Mouse (Mus musculus) liver, embryonic 12.5 days (tissue): ENCODE results near the gene Nrd1. TPM values are rescaled to one million over a fixed set of nuclear protein-coding genes. Genes with fewer than 3 reads are reported as not detected.

Experiments used
- ATAC-seq: fragments of 200-750 bp; cut with Nextera tagmentation; 2 replicates; pipeline ENCODE4 v1.8.0; 2017; ENCODE audit warnings: moderate number of reproducible peaks, mild to moderate bottlenecking, moderate library complexity
- H3K27ac ChIP-seq: fragments of 300-500 bp; sonication (generic); 2 replicates; pipeline ENCODE4 v1.5.1; 2016; ENCODE audit warnings: mild to moderate bottlenecking
- H3K27me3 ChIP-seq: fragments of 300-500 bp; sonication (generic); replicated peaks from 2 replicates; pipeline ENCODE4 v1.6.1; 2016; ENCODE audit warnings: mild to moderate bottlenecking, moderate library complexity
- H3K36me3 ChIP-seq: fragments of 300-500 bp; sonication (generic); 2 replicates; pipeline ENCODE4 v1.6.1; 2016; ENCODE audit warnings: mild to moderate bottlenecking, moderate library complexity
- H3K4me1 ChIP-seq: fragments of 300-500 bp; sonication (generic); 2 replicates; pipeline ENCODE4 v1.6.1; 2016
- H3K4me2 ChIP-seq: fragments of 300-500 bp; sonication (generic); 2 replicates; pipeline ENCODE4 v1.6.1; 2016; ENCODE audit warnings: mild to moderate bottlenecking, moderate library complexity
- H3K4me3 ChIP-seq: fragments of 300-500 bp; sonication (generic); 2 replicates; pipeline ENCODE4 v1.5.1; 2016; ENCODE audit warnings: mild to moderate bottlenecking, moderate library complexity
- H3K9ac ChIP-seq: fragments of 300-500 bp; sonication (generic); 2 replicates; pipeline ENCODE4 v1.6.1; 2016; ENCODE audit warnings: mild to moderate bottlenecking, moderate library complexity
- H3K9me3 ChIP-seq: fragments of 300-500 bp; sonication (generic); replicated peaks from 2 replicates; pipeline ENCODE4 v1.6.1; 2016; ENCODE audit warnings: mild to moderate bottlenecking, moderate library complexity
- WGBS: fragments of 180-500 bp; shearing (Covaris S2); methylation state at CpG from one replicate; pipeline ENCODE4 v1.1.7; 2016; ENCODE audit not compliant: insufficient replicate concordance; 5-methylcytosine and 5-hydroxymethylcytosine counted together
- polyA plus RNA-seq: library from polyadenylated mRNA; unstranded; fragments of >200 nt; fragmentation: Nextera tagmentation; extraction: Ambion mirVana; gene quantifications from 2 replicates; pipeline ENCODE4 v1.2.1, GENCODE M21; 2016

Gene Nrd1
- polyA plus RNA-seq, 1 experiment from 2014 or later = 56.0 TPM

DNA sequence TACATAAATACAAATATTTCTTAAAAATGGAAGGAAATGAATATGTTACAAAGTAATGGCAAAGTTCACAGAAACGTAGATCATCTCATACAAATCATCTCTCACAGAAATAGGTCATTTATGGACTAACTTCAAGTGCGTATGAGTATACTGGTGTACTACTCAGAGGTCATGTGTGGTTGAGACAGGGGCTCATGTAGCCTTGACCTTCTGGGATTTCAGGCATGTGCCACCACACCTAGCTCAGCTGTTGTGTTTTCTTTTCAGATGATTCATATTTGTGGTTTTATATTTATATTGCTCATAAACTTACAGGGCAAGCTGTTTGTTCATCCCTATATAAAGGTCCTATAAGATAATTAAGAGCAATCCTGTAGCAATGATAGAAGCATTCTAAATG is 29.8 kb downstream of the Nrd1 start:
- peaks cover 7% of the 10 kb centered on the region; the same call in 1 of the 2 replicates for H3K4me1 ChIP-seq
- no peaks in the 10 kb centered on the region for H3K9me3 ChIP-seq
- no peaks in the 10 kb centered on the region for H3K27me3 ChIP-seq
- H3K4me3 ChIP-seq = no peak overlapping the region
- peaks cover 78% of the 10 kb centered on the region for H3K36me3 ChIP-seq
- no peak for ATAC-seq
- WGBS = 86% methylated on average over 2 of the region's 2 CpGs
- no peak overlapping the region for H3K9ac ChIP-seq
- no peak overlapping the region for H3K27ac ChIP-seq
- H3K4me2 ChIP-seq = no peak overlapping the region

DNA sequence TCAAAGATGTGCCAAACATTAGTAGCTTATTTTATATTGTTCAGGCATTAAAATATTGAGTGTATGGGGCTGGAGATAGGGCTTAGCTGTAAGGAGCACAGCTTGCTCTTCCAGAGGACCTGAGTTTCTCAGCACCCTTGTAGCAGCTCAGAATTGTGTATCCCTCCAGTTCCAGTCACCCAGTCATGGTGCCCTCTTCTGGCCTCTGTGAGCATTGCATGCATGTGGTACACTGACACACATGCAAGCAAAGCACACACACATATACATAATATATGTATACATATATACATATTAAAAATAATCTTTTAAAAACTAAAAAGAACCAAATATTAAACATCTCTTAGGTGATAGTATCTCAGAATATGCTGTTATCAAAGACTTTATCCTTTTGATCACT is 35.9 kb downstream of the Nrd1 start:
- Histone ChIP-seq H3K4me2 (no peak overlapping the region), H3K4me1 (no peaks in the 10 kb centered on the region), H3K9me3 (no peaks in the 10 kb centered on the region), H3K27me3 (no peaks in the 10 kb centered on the region), H3K36me3 (peaks cover 75% of the 10 kb centered on the region), H3K27ac (no peak overlapping the region), H3K9ac (no peak overlapping the region), H3K4me3 (no peak overlapping the region)
- peak; percentile 63; the same call in 1 of the 2 replicates for ATAC-seq

DNA sequence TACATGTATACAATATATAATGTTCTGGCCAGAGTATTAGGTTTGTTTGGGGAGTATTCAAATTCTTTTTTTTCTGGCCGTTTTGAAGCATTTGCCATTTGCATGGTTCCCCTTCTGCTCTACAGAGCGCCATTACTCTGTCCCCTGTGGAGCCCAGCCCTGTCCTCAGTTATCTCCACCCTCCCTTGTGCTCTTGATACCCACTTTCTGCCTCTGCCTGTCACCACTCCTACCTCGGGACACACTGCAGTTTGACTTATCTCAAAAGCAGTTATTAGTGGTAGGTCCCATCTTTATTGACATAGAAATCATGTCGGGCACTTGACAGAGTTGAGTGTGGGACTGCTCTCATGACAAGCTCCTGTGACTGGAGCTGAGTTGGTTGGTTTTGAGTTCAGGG is 42.3 kb downstream of the Nrd1 start:
- no peak overlapping the region for H3K27ac ChIP-seq
- H3K9me3 ChIP-seq = 0 out of 2 replicates have a peak, but pooled peaks cover 3% of the 10 kb centered on the region
- no peaks in the 10 kb centered on the region for H3K27me3 ChIP-seq
- H3K36me3 ChIP-seq = peaks cover 94% of the 10 kb centered on the region
- ATAC-seq = no peak
- no peak overlapping the region for H3K4me2 ChIP-seq
- no peak overlapping the region for H3K9ac ChIP-seq
- H3K4me3 ChIP-seq = no peak overlapping the region
- H3K4me1 ChIP-seq = no peaks in the 10 kb centered on the region
- WGBS = 62% methylated on average over 4 of the region's 4 CpGs

DNA sequence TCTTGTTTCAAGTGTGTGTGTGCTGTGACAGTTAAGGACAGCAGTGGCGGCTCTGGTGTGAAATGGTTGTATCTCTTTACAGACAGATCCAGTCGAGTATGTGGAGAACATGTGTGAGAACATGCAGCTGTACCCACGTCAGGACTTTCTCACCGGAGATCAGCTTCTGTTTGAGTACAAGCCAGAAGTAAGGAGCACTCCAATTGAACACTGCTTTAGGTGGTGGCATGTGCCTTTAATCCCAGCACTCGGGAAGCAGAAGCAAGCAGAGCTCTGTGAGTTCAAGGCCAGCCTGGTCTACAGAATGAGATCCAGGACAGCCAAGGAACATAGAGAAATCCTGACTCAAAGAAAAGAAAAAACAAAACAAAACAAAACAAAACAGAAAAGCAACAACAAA is 42.8 kb downstream of the Nrd1 start:
- H3K27me3 ChIP-seq = no peaks in the 10 kb centered on the region
- H3K4me1 ChIP-seq = no peaks in the 10 kb centered on the region
- ATAC-seq = no peak
- no peak overlapping the region for H3K4me3 ChIP-seq
- H3K27ac ChIP-seq = no peak overlapping the region
- H3K4me2 ChIP-seq = no peak overlapping the region
- WGBS = 78% methylated on average over 5 of the region's 5 CpGs
- H3K9ac ChIP-seq = no peak overlapping the region
- H3K9me3 ChIP-seq = 0 out of 2 replicates have a peak, but pooled peaks cover 3% of the 10 kb centered on the region
- H3K36me3 ChIP-seq = peaks cover 96% of the 10 kb centered on the region

DNA sequence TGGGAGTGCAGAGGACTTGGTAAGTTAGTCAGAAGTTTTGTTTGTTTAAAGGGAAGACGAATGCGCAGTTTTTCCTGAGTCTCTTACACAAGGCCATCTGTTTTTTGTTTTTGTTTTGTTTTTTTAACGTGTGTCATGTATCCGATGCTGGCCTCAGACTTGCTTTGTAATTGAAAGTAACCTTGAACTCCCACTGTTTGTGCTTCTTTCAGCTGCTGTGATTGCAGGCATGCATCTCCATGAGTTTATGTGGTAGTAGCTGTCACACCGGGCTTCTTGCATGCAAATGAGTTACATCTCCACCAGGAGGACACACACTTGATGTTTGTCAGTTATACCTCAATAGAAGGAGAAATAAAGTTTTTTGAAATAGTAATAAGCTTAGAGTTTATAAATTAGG is 43.3 kb downstream of the Nrd1 start:
- H3K4me1 ChIP-seq = no peaks in the 10 kb centered on the region
- 0 out of 2 replicates have a peak, but pooled peaks cover 3% of the 10 kb centered on the region for H3K9me3 ChIP-seq
- no peaks in the 10 kb centered on the region for H3K27me3 ChIP-seq
- H3K36me3 ChIP-seq = peaks cover 95% of the 10 kb centered on the region
- H3K4me2 ChIP-seq = no peak overlapping the region
- no peak overlapping the region for H3K4me3 ChIP-seq
- WGBS = 84% methylated on average over 5 of the region's 5 CpGs
- no peak overlapping the region for H3K27ac ChIP-seq
- no peak for ATAC-seq
- H3K9ac ChIP-seq = no peak overlapping the region

DNA sequence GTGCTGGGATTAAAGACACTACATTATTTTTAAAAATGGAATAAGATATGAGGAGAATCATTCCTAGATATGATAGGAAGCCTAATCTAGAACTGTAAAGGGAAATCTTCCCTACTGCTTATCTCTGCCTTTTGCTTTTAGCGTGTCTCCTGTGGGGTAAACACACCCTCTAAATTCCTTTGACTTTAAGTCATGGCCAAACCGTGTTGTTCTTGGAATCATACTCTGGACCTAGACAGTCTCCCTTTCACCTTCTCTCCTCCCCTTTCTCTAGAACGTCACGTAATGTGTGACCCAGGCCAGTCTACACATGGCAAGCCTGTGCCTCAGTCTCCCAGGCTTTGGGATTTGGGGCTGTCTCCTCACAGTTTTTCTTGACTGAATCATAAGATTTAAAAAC is 47.8 kb downstream of the Nrd1 start:
- no peaks in the 10 kb centered on the region for H3K27me3 ChIP-seq
- no peak overlapping the region for H3K27ac ChIP-seq
- no peak for ATAC-seq
- peaks cover 3% of the 10 kb centered on the region; the same call in 1 of the 2 replicates for H3K4me1 ChIP-seq
- peaks cover 90% of the 10 kb centered on the region for H3K36me3 ChIP-seq
- H3K4me3 ChIP-seq = no peak overlapping the region
- H3K4me2 ChIP-seq = no peak overlapping the region
- no peaks in the 10 kb centered on the region for H3K9me3 ChIP-seq
- no peak overlapping the region for H3K9ac ChIP-seq
- WGBS = 80% methylated on average over 4 of the region's 4 CpGs

DNA sequence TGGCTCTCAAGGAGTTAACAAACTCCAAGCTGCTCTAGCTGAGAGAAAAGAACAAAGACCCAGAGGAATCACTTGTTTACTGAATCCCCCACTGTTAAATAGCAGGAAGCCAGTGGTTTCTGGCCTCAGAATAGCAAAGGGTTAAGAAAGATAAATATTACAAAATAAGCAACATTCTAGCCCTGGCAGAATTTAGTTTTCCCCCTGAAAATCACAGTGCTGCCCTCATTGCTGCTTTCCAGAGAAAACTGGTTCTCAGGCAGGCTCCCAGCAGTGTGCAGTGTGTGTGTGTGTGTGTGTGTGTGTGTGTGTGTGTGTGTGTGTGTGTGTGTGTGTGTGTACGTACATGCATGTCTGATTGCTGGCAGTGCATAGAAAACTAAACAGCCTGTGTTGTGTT is 51.8 kb downstream of the Nrd1 start:
- Histone ChIP-seq H3K27me3 (no peaks in the 10 kb centered on the region), H3K36me3 (peaks cover 90% of the 10 kb centered on the region), H3K27ac (peak overlapping the region; percentile 47), H3K9me3 (no peaks in the 10 kb centered on the region), H3K4me3 (no peak overlapping the region), H3K9ac (no peak overlapping the region), H3K4me1 (peaks cover 3% of the 10 kb centered on the region; the same call in 1 of the 2 replicates), H3K4me2 (peak overlapping the region; percentile 8; the same call in 1 of the 2 replicates)
- ATAC-seq = peak; percentile 45
- WGBS = 71% methylated on average over 1 of the region's 1 CpGs

DNA sequence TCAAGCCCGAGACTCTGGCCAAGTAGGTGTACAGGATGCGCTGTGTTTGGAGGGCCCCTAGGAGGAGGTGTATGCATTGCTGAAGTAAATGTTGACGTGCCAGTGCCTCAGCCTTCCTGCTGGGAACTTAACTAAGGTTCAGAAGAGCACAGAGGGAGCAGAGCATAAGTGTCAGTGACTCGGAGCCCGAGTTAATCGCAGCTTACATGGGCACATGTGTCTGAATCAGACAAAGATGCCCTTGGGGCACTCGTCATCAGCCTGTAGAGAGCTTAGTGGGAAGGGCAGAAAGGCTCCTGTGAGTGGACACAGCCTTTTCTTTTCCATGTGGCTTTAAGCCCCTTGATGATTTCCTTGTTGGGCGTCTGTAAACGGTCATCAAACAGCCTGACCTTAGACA is 53.5 kb downstream of the Nrd1 start:
- no peak overlapping the region for H3K9ac ChIP-seq
- no peak overlapping the region for H3K27ac ChIP-seq
- no peaks in the 10 kb centered on the region for H3K9me3 ChIP-seq
- H3K27me3 ChIP-seq = no peaks in the 10 kb centered on the region
- no peak overlapping the region for H3K4me2 ChIP-seq
- H3K4me3 ChIP-seq = no peak overlapping the region
- ATAC-seq = no peak
- H3K4me1 ChIP-seq = peaks cover 3% of the 10 kb centered on the region; the same call in 1 of the 2 replicates
- WGBS = 86% methylated on average over 9 of the region's 9 CpGs
- peaks cover 93% of the 10 kb centered on the region for H3K36me3 ChIP-seq

DNA sequence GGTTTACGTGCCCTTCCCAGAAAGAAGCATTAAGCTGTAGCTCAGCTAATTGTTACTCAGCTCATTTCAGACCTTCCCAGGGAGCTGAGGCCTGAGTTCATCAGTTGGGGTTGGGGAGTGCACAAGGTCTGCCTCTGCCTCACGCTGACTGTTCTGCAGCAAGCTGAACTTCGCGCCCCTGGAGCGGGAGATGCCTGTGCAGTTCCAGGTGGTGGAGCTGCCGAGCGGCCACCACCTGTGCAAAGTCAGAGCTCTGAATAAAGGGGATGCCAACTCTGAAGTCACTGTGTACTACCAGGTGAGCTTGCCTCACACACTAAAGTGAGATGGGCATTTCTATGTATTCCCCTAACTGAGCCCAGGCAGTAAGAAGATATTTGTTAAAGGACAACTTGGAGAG is 55.9 kb downstream of the Nrd1 start:
- Histone ChIP-seq H3K27me3 (no peaks in the 10 kb centered on the region), H3K9me3 (no peaks in the 10 kb centered on the region), H3K4me1 (peaks cover 3% of the 10 kb centered on the region; the same call in 1 of the 2 replicates), H3K36me3 (peaks cover 93% of the 10 kb centered on the region), H3K9ac (no peak overlapping the region), H3K4me2 (no peak overlapping the region), H3K27ac (no peak overlapping the region), H3K4me3 (no peak overlapping the region)
- 88% methylated on average over 7 of the region's 7 CpGs for WGBS
- no peak for ATAC-seq

DNA sequence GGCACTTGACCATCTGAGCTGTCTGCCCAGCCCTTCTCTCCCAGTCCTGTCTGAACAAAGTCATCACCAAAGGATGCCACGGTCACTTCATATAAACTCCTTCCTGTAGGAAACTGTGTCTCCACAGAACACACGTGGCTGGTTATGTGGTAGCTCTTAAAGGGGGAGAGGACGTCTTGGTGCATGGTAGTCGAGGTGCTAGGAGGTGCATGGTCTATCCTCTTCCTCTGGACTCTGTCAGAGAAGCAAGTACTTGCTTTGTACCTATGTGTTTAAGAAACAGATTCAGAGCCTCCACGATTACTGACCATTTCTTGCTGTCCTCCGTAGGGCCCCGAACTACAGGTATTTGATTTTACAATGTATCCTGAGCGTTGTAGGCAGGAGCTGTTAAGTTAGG is 57.2 kb downstream of the Nrd1 start:
- H3K36me3 ChIP-seq = peaks cover 93% of the 10 kb centered on the region
- no peaks in the 10 kb centered on the region for H3K27me3 ChIP-seq
- ATAC-seq = no peak
- no peak overlapping the region for H3K9ac ChIP-seq
- H3K4me1 ChIP-seq = no peaks in the 10 kb centered on the region
- no peak overlapping the region for H3K4me3 ChIP-seq
- H3K4me2 ChIP-seq = no peak overlapping the region
- 82% methylated on average over 8 of the region's 8 CpGs for WGBS
- H3K27ac ChIP-seq = no peak overlapping the region
- no peaks in the 10 kb centered on the region for H3K9me3 ChIP-seq

DNA sequence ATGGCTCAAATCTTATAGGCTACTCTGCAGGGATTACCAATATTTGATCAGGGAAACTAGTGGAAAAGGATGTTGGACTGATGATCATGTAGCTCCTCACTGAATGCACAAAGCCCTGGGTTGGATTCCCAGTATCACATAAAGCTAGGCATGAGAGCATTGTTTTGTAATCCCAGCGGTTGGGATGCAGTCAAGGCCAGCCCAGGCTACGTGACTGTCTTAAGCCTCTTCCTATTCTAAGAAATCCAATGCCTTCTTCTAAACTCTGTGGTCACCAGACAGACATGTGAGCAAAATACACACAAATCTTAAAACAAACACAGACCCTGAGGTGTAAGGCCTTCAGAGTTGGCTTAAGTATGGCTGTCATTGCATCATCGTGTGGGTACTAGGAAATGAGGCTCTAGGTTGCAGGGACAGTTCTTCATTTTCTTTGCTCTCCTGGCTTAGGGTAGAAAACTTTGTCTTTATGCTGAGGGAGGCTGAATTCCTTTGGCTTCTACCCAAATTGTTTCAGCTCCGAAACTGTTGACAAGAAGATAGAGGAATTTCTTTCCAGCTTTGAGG is 58.9 kb downstream of the Nrd1 start:
- Histone ChIP-seq H3K4me2 (no peak overlapping the region), H3K4me3 (no peak overlapping the region), H3K9me3 (no peaks in the 10 kb centered on the region), H3K27me3 (no peaks in the 10 kb centered on the region), H3K36me3 (peaks cover 98% of the 10 kb centered on the region), H3K9ac (no peak overlapping the region), H3K27ac (no peak overlapping the region), H3K4me1 (no peaks in the 10 kb centered on the region)
- WGBS = 86% methylated on average over 4 of the region's 4 CpGs
- ATAC-seq = no peak

DNA sequence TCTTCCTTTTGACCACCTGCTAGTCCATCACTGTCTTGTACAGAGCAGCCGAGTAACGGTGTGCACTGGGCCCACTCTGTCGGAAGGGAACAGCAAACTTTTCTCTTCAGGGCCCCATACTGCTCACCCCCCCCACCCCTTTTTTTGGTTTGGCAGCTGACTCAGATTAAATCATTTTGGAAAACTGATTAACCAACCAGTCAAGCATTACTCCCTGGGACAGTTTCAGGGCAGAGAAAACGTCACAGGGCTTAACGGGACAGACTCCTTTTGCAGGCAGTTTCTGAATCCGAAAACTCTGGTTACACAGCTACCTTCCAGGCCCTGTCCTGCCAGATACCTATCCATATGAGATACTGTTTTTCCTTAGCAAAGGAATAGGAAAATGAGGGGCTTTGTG is 64.5 kb downstream of the Nrd1 start:
- Histone ChIP-seq H3K27me3 (no peaks in the 10 kb centered on the region), H3K9ac (no peak overlapping the region), H3K4me2 (no peak overlapping the region), H3K9me3 (no peaks in the 10 kb centered on the region), H3K36me3 (peaks cover 90% of the 10 kb centered on the region), H3K4me3 (no peak overlapping the region), H3K27ac (no peak overlapping the region), H3K4me1 (no peaks in the 10 kb centered on the region)
- no peak for ATAC-seq
- 83% methylated on average over 6 of the region's 6 CpGs for WGBS

DNA sequence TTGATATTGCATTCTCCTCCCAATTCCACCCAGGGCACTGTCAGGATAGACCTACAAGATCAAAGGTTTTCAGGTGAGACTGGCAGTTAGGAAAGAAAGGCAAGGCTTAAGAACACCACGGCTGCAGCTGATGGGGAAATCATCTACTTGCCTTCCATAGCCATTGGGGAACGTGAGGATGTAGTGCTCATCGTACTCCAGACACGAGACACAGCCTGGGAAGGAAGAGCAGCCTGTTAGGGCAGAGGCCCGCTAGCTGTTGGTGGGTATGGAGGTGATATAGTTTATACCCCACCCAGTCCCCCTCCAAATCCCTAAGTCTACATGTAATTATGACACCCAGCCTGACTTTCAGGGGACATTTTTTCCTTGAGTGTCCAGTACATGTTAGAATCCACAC is 65.3 kb downstream of the Nrd1 start:
- no peak overlapping the region for H3K4me3 ChIP-seq
- no peak for ATAC-seq
- H3K27me3 ChIP-seq = no peaks in the 10 kb centered on the region
- H3K9me3 ChIP-seq = no peaks in the 10 kb centered on the region
- H3K9ac ChIP-seq = no peak overlapping the region
- no peak overlapping the region for H3K4me2 ChIP-seq
- H3K4me1 ChIP-seq = no peaks in the 10 kb centered on the region
- H3K27ac ChIP-seq = no peak overlapping the region
- WGBS = 82% methylated on average over 5 of the region's 5 CpGs
- peaks cover 88% of the 10 kb centered on the region for H3K36me3 ChIP-seq
